2 mouse cellular contexts compared by ENCODE assay signal in the genomic region with DNA sequence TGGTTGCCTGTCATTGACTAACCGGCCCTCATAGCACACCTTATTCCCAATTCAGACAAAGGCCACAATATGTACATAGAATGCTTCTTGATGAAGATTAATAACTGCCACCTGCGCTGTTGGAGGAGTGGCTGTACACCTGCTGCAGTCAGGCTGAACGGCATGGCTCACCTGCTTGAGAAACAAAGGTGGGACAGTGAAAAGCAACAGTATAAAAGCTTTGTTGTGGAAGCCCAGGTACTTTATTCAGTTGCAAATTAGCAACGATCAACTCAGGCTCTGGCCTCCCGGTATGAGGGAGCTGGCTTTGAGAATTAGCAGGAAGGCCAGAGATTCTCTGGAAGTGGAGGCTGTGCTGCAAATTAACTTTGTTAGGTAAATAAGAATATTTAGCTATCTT.
DNase-seq lines count a peak whose midpoint lies in the region.

No protein-coding gene starts in this region.

- peak; percentile 69 for DNase-seq in R1 (ENCODE audit: low read depth, low spot score)
- DNase-seq in ZHBTc4 (ENCODE audit: low read depth, low spot score): peak; percentile 65
